Mouse (Mus musculus) megakaryocyte, embryonic 14.5 days (primary cell): ENCODE results near the gene Mrps35.

Source experiments
- FLI1 ChIP-seq: IDR thresholded peaks from 2 replicates; pipeline ENCODE4 v1.6.1; 2012; ENCODE audit warnings: low read length, inconsistent platforms, mixed read lengths
- GATA1 ChIP-seq: IDR thresholded peaks from 3 replicates; pipeline ENCODE4 v1.6.1; 2012; ENCODE audit warnings: mixed read lengths, low read length, inconsistent platforms, borderline replicate concordance

DNA sequence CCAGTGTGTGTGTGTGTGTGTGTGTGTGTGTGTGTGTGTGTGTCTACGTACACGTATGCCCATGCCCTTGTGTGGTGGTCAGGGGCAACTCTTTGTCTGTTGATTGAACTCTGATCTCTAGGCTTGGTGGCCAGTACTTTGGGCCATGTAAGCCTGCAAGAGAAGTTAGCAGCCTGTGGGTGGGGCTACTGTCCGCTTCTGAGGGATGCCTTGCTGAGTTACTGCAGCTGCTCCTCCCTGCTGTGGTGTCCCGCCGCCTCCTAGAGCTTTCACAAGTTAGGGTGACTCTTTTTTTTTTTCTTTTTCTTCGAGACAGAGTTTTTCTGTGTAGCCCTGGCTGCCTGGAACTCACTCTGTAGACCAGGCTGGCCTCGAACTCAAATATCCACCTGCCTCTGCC is 16.8 kb downstream of the Mrps35 start:
- no peak for TF ChIP-seq GATA1
- no peak for TF ChIP-seq FLI1
